Mouse (Mus musculus): ENCODE results near the gene Ttf1. TPM values are rescaled to one million over a fixed set of nuclear protein-coding genes. Genes with fewer than 3 reads are reported as not detected.
"Not testable (repeated sequence)": the region's sequence is repeated elsewhere in the genome, so short reads cannot be mapped to it uniquely, and the experiment has no call there.

The Ttf1 gene
- polyA plus RNA-seq, 1 experiment from 2014 or later: 3.9 TPM

DNA sequence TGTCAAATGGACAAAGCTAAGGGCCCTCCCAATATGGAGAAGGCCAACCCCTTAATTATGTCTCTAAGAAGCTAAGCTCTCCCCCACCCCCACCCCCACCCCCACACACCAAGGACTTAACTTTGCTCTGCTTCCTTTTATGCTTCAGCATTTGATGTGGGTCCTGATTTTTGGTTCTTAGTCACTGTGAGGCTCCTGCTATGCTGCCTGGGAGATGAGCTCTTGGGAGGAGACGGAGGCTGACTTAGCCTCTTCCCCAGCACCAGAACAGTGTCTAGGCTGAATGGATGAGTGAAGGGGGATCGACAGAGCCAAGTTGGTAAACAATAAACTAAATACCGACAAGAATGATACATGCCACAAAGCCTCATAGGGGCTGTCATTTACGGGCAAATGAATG lies 36.7 kb downstream of the Ttf1 start:
- Histone ChIP-seq H3K9me3 (ENCODE audit: control insufficient read depth, low read length) (no peaks in the 10 kb centered on the region), H3K4me2 (replicated peaks; ENCODE audit: low read depth) (no peak overlapping the region), H3K4me3 (ENCODE audit: low read depth, low read length) (no peak overlapping the region), H3K27ac (replicated peaks) (no peak overlapping the region), H3K9ac (ENCODE audit: low read length) (no peak overlapping the region), H3K4me1 (replicated peaks; ENCODE audit: control insufficient read depth, insufficient read depth) (no peaks in the 10 kb centered on the region), H3K36me3 (ENCODE audit: control insufficient read depth, insufficient read depth, low read length) (no peaks in the 10 kb centered on the region), H3K27me3 (ENCODE audit: control insufficient read depth, insufficient read depth, low read length) (no peaks in the 10 kb centered on the region)
- TF ChIP-seq EP300 (optimal IDR thresholded peaks at IDR 0.05): no peak
- no peak for TF ChIP-seq CTCF (IDR thresholded peaks at IDR 0.05; ENCODE audit: low read depth)
- no peak for ATAC-seq (ENCODE audit: low FRiP score, low TSS enrichment)
- WGBS: 71% methylated on average over 4 of the region's 4 CpGs
- DNase-seq (ENCODE audit: low spot score): no peak

DNA sequence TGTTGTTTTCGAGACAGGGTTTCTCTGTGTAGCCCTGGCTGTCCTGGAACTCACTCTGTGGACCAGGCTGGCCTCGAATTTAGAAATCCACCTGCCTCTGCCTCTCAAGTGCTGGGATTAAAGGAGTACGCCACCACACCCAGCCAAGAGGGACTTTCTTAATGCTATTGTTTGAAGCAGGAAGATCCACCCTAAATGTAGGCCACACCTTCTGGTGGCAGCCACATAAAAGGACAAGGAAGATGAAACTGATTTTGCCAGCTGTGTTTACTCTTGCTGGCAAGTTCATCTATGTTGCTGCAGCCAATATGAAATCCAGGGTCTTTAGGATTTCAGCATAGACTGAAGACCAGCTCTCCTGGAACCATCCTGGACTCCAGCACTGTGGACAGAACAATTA lies 37.4 kb downstream of the Ttf1 start:
- H3K27ac ChIP-seq (replicated peaks): no peak overlapping the region
- no peak for DNase-seq (ENCODE audit: low spot score)
- H3K4me1 ChIP-seq (replicated peaks; ENCODE audit: control insufficient read depth, insufficient read depth): no peaks in the 10 kb centered on the region
- H3K9ac ChIP-seq (ENCODE audit: low read length): no peak overlapping the region
- H3K9me3 ChIP-seq (ENCODE audit: control insufficient read depth, low read length): no peaks in the 10 kb centered on the region
- no peak overlapping the region for H3K4me3 ChIP-seq (ENCODE audit: low read depth, low read length)
- ATAC-seq (ENCODE audit: low FRiP score, low TSS enrichment): no peak
- no peaks in the 10 kb centered on the region for H3K36me3 ChIP-seq (ENCODE audit: control insufficient read depth, insufficient read depth, low read length)
- 86% methylated on average over 3 of the region's 3 CpGs for WGBS
- TF ChIP-seq EP300 (optimal IDR thresholded peaks at IDR 0.05): no peak
- no peak for TF ChIP-seq CTCF (IDR thresholded peaks at IDR 0.05; ENCODE audit: low read depth)
- no peaks in the 10 kb centered on the region for H3K27me3 ChIP-seq (ENCODE audit: control insufficient read depth, insufficient read depth, low read length)
- no peak overlapping the region for H3K4me2 ChIP-seq (replicated peaks; ENCODE audit: low read depth)

DNA sequence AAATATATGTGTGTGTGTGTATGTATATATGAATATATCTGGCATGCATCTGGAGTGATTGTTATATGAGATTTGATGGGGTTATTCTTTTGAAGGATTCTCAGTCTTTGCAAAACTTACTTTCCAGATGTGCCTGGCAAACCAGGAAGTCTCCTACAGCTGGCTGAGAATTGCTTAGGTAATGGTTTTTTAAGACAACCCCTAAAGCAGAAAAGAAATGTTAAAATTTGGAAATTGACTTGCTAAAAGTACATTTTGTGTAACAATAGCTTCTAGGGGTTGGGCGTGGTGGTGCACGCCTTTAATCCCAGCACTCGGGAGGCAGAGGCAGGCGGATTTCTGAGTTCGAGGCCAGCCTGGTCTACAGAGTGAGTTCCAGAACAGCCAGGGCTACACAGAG lies 37.9 kb downstream of the Ttf1 start:
- H3K9ac ChIP-seq (ENCODE audit: low read length); H3K4me1 ChIP-seq (replicated peaks; ENCODE audit: control insufficient read depth, insufficient read depth); H3K27me3 ChIP-seq (ENCODE audit: control insufficient read depth, insufficient read depth, low read length); ATAC-seq (ENCODE audit: low FRiP score, low TSS enrichment); H3K27ac ChIP-seq (replicated peaks); DNase-seq (ENCODE audit: low spot score); H3K4me2 ChIP-seq (replicated peaks; ENCODE audit: low read depth); H3K36me3 ChIP-seq (ENCODE audit: control insufficient read depth, insufficient read depth, low read length); H3K4me3 ChIP-seq (ENCODE audit: low read depth, low read length); H3K9me3 ChIP-seq (ENCODE audit: control insufficient read depth, low read length): not testable (repeated sequence)
- WGBS: 99% methylated on average over 4 of the region's 5 CpGs

DNA sequence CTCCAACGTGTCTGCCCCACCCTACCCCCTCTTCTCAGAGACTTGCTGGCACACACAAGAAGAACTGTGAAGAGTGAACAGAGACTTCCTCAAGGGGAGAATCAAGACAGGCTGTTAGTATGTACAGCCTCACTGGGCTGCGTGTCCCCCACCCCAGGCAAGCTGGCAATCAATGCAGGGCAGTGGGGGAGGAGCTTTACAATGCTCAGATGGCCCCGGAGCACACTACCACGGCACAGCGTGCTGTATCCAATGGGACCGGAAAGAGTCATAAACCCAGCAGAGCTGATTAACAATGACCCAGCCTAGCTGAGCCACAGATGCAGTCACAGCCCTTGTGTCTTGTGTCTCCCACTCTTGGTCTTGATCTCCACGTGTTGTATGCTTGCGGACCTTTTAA lies 38.7 kb downstream of the Ttf1 start:
- WGBS: 73% methylated on average over 8 of the region's 8 CpGs
- no peak for TF ChIP-seq EP300 (optimal IDR thresholded peaks at IDR 0.05)
- H3K9me3 ChIP-seq (ENCODE audit: control insufficient read depth, low read length): no peaks in the 10 kb centered on the region
- no peak overlapping the region for H3K4me3 ChIP-seq (ENCODE audit: low read depth, low read length)
- H3K36me3 ChIP-seq (ENCODE audit: control insufficient read depth, insufficient read depth, low read length): no peaks in the 10 kb centered on the region
- H3K9ac ChIP-seq (ENCODE audit: low read length): no peak overlapping the region
- no peak for DNase-seq (ENCODE audit: low spot score)
- no peaks in the 10 kb centered on the region for H3K27me3 ChIP-seq (ENCODE audit: control insufficient read depth, insufficient read depth, low read length)
- no peak overlapping the region for H3K4me2 ChIP-seq (replicated peaks; ENCODE audit: low read depth)
- H3K27ac ChIP-seq (replicated peaks): no peak overlapping the region
- ATAC-seq (ENCODE audit: low FRiP score, low TSS enrichment): no peak
- no peaks in the 10 kb centered on the region for H3K4me1 ChIP-seq (replicated peaks; ENCODE audit: control insufficient read depth, insufficient read depth)

DNA sequence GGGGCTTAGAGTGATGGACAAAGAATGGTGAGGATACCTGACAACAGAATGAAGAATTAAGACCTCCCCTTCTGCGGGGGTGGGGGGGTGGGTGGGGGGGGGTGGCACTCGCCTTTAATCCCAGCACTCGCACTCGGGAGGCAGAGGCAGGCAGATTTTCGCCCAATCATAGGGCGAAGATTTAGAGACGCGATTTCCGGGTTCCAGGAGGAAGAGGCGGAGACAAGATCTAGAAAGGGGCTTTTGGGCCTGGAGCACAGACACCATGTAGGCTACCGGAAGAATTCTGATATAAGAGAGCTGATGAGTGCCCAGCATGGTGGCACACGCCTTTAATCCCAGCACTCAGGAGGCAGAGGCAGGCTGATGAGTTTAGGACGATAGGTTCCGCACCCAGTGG lies 39.6 kb downstream of the Ttf1 start:
- 85% methylated on average over 14 of the region's 14 CpGs for WGBS
- Histone ChIP-seq H3K27ac (replicated peaks) (no peak overlapping the region), H3K9ac (ENCODE audit: low read length) (no peak overlapping the region), H3K27me3 (ENCODE audit: control insufficient read depth, insufficient read depth, low read length) (no peaks in the 10 kb centered on the region), H3K4me2 (replicated peaks; ENCODE audit: low read depth) (no peak overlapping the region), H3K4me1 (replicated peaks; ENCODE audit: control insufficient read depth, insufficient read depth) (no peaks in the 10 kb centered on the region), H3K4me3 (ENCODE audit: low read depth, low read length) (no peak overlapping the region), H3K36me3 (ENCODE audit: control insufficient read depth, insufficient read depth, low read length) (no peaks in the 10 kb centered on the region), H3K9me3 (ENCODE audit: control insufficient read depth, low read length) (no peaks in the 10 kb centered on the region)
- TF ChIP-seq CTCF (IDR thresholded peaks at IDR 0.05; ENCODE audit: low read depth): no peak
- TF ChIP-seq EP300 (optimal IDR thresholded peaks at IDR 0.05): no peak
- DNase-seq (ENCODE audit: low spot score) (no peak), ATAC-seq (ENCODE audit: low FRiP score, low TSS enrichment) (no peak)

DNA sequence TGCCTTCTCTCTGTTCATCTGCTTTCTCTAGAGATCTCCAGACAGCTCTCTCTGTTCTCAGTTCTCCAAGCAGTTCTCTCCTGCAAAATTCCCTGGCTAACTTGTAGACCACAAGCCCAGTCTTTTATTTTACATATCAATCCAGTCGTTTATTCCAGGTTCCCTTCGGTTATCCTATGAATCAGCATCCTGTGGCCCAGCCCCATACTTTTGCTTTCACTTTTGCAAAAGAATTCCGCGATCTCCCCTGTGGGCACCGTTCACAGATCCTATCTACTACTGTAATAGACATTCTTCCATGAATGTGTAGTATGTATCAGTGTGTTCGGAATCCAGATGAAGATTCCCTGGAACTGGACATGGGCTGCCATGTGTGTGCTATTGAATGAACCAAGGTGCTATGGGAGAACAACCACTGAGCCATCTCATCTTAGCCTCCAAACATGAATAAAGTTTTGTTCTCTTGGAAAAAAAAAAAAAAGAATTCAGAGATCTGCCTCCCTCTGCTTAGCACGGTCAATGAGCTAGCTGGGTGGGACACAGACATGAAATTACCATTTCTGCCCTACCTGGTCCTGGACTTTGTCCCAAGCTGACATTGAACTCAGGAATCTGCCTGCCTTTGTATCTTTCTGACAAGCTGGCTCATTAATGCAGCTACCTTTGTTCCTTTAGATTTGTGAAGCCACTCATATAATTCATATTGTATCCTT lies 40.9 kb downstream of the Ttf1 start:
- Histone ChIP-seq H3K4me2 (replicated peaks; ENCODE audit: low read depth) (peak overlapping the region; percentile 36), H3K4me1 (replicated peaks; ENCODE audit: control insufficient read depth, insufficient read depth) (no peaks in the 10 kb centered on the region), H3K9me3 (ENCODE audit: control insufficient read depth, low read length) (no peaks in the 10 kb centered on the region), H3K9ac (ENCODE audit: low read length) (no peak overlapping the region), H3K4me3 (ENCODE audit: low read depth, low read length) (peak overlapping the region; percentile 4; the same call in 1 of the 2 replicates), H3K36me3 (ENCODE audit: control insufficient read depth, insufficient read depth, low read length) (no peaks in the 10 kb centered on the region), H3K27ac (replicated peaks) (no peak overlapping the region), H3K27me3 (ENCODE audit: control insufficient read depth, insufficient read depth, low read length) (no peaks in the 10 kb centered on the region)
- TF ChIP-seq CTCF (IDR thresholded peaks at IDR 0.05; ENCODE audit: low read depth) (no peak), EP300 (optimal IDR thresholded peaks at IDR 0.05) (no peak)
- ATAC-seq (ENCODE audit: low FRiP score, low TSS enrichment) (no peak), DNase-seq (ENCODE audit: low spot score) (no peak)
- WGBS: 63% methylated on average over 7 of the region's 7 CpGs

DNA sequence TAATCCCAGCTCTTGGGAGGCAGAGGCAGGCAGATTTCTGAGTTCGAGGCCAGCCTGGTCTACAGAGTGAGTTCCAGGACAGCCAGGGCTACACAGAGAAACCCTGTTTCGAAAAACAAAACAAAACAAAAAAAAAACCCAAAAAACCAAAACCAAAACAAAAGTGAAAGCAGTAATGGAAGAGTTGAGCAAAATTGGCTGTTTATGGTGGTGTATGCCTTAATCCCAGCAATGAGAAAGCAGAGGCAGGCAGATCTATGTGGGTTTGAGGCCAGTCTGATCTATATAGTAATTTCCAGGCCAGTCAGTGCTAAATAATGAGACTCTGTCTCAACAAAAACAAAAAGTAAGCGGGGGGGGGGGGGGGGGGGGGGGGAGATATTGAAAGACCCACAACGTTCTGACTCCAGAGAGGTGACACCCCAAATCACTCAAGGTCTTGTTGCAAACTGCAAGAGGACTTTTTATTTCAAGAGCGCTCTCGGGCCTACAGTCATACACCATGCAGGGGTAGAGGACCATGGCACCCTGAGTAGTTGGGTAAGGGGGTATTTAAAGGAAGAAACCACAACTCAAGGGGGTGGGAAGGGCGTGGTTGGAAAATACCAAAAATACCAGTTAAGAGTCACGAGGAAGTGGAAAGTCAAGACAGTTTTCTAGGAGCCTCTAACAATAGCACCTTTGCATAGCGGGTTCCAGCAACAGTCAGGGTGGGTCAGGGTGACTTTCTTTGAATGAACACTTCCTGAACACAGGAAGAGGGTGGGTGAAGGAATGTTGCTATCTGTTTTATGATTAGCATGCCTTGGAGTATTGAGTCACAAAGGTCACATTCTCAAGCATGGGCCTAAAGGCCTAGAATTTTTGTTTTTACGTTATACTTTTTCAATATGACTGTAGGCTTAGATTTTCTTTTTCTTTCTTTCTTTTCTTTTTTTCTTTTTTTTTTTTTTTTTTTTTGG lies 42.6 kb downstream of the Ttf1 start:
- not testable (repeated sequence) for H3K36me3 ChIP-seq (ENCODE audit: control insufficient read depth, insufficient read depth, low read length); H3K4me3 ChIP-seq (ENCODE audit: low read depth, low read length); H3K27ac ChIP-seq (replicated peaks); H3K27me3 ChIP-seq (ENCODE audit: control insufficient read depth, insufficient read depth, low read length); ATAC-seq (ENCODE audit: low FRiP score, low TSS enrichment); H3K4me1 ChIP-seq (replicated peaks; ENCODE audit: control insufficient read depth, insufficient read depth); H3K9me3 ChIP-seq (ENCODE audit: control insufficient read depth, low read length); DNase-seq (ENCODE audit: low spot score); H3K4me2 ChIP-seq (replicated peaks; ENCODE audit: low read depth); H3K9ac ChIP-seq (ENCODE audit: low read length)
- WGBS: 70% methylated on average over 10 of the region's 10 CpGs

Measured in stomach, postnatal 0 days (tissue).